Mouse (Mus musculus): Measurements from ENCODE around the gene Sik3.

Gene Sik3

GRCm38 (mm10) chr9:46198461-46198860 lies 185.8 kb downstream of the Sik3 start:
- DNase-seq = peak; percentile 69

GRCm38 (mm10) chr9:46198936-46199335 lies 186.3 kb downstream of the Sik3 start:
- no peak for DNase-seq

GRCm38 (mm10) chr9:46199609-46200008 lies 187.0 kb downstream of the Sik3 start:
- DNase-seq = no peak

- no peak for DNase-seq
Observed at GRCm38 (mm10) chr9:46206834-46207500, 194.3 kb downstream of the Sik3 start.

GRCm38 (mm10) chr9:46207501-46207869 lies 194.9 kb downstream of the Sik3 start:
- no peak for DNase-seq

GRCm38 (mm10) chr9:46208401-46208974 lies 195.9 kb downstream of the Sik3 start:
- DNase-seq = no peak

- no peak for DNase-seq
Observed at GRCm38 (mm10) chr9:46210473-46210872, 197.9 kb downstream of the Sik3 start.

GRCm38 (mm10) chr9:46214276-46214675 lies 201.7 kb downstream of the Sik3 start:
- DNase-seq = no peak

GRCm38 (mm10) chr9:46214946-46215337 lies 202.3 kb downstream of the Sik3 start:
- DNase-seq = no peak

GRCm38 (mm10) chr9:46215338-46216322 lies 203.0 kb downstream of the Sik3 start:
- DNase-seq = peak; percentile 53

GRCm38 (mm10) chr9:46216744-46217470 lies 204.3 kb downstream of the Sik3 start:
- no peak for DNase-seq

- DNase-seq = no peak
Observed at GRCm38 (mm10) chr9:46218176-46218575, 205.6 kb downstream of the Sik3 start.

- no peak for DNase-seq
Observed at GRCm38 (mm10) chr9:46223090-46223489, 210.5 kb downstream of the Sik3 start.

GRCm38 (mm10) chr9:46224101-46224500 lies 211.5 kb downstream of the Sik3 start:
- DNase-seq = no peak

- no peak for DNase-seq
Observed at GRCm38 (mm10) chr9:46224945-46225660, 212.5 kb downstream of the Sik3 start.

- DNase-seq = no peak
Observed at GRCm38 (mm10) chr9:46227064-46227614, 214.5 kb downstream of the Sik3 start.

- no peak for DNase-seq
Observed at GRCm38 (mm10) chr9:46228491-46228890, 215.9 kb downstream of the Sik3 start, which contains the start of gene Apoa1. Apoa1 (plus strand) TSS chr9:46228580.

GRCm38 (mm10) chr9:46229573-46230449 lies 217.2 kb downstream of the Sik3 start:
- peak; percentile 90 for DNase-seq

GRCm38 (mm10) chr9:46230450-46230975 lies 217.9 kb downstream of the Sik3 start:
- no peak for DNase-seq

GRCm38 (mm10) chr9:46235196-46235595 lies 222.6 kb downstream of the Sik3 start:
- DNase-seq = no peak

GRCm38 (mm10) chr9:46235596-46235648 lies 222.8 kb downstream of the Sik3 start, which contains the start of gene Apoc3:
Apoc3 (minus strand) TSS chr9:46235636.
- no peak for DNase-seq

Data from layer of hippocampus, adult 9-11 months (tissue).